Mouse (Mus musculus) kidney, adult 2 months (tissue): Measurements from ENCODE around the gene Cldn13.

Experiments used
- CTCF ChIP-seq: fragments of 200-500 bp; conservative IDR thresholded peaks from 2 replicates; pipeline ENCODE4 v1.5.1; 2011; ENCODE audit warnings: low read depth, mild to moderate bottlenecking, control low read depth, low read length, moderate library complexity, mixed read lengths; ENCODE audit not compliant: insufficient read depth, insufficient read length
- POLR2A ChIP-seq: fragments of 200-500 bp; IDR thresholded peaks from one replicate; pipeline ENCODE4 v1.6.1; 2011; ENCODE audit warnings: low read depth, low read length, control low read depth

DNA sequence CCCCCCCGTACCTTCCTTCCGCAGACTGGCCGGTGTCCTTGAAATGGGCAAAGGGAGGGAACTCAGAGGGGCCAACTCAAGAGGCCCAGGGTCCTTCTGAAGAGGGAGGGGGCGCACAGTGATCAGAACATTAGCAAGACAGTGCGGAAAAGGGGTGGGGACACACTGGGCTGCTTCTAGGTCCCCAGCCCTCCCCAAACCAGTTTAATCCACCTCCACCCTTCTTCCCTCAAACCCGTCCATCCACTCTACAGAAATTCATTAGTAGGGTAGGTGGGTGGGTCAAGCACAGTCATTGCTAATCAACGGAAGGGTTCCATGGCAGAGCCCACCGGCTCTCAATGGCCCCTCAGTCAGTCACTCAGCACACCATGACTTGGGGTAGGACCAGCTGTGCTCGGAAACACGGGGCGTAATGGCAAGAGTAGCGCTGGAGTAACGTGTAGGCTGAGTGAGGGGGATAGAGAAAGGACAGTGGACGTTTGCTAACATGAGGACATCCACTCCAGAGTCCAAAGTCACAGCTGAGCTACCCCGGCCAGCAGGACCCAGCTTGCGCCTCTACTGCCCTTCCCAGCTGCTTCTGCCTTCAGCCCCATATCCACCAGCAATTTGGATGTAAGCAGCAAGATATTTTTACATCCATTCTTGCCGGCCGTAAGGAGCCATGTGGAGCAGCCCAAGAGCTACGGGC, 30.1 kb upstream of the Cldn13 start:
- no peak for TF ChIP-seq CTCF
- TF ChIP-seq POLR2A: no peak
